Mouse (Mus musculus) CH12.LX (cell line): ENCODE results near the gene Zfp518b. TPM values are rescaled to one million over a fixed set of nuclear protein-coding genes. Genes with fewer than 3 reads are reported as not detected.

Source experiments
- DNase-seq: peaks from one replicate; pipeline ENCODE4 v3.0.0-alpha.2; 2013; ENCODE audit errors: extremely low read depth
- H3K27ac ChIP-seq: 2 replicates; pipeline ENCODE4 v1.5.1; 2012; ENCODE audit warnings: low read depth, mild to moderate bottlenecking, control low read depth, moderate library complexity; ENCODE audit not compliant: insufficient read depth
- H3K27me3 ChIP-seq: replicated peaks from 2 replicates; pipeline ENCODE3; 2012; ENCODE audit warnings: inconsistent platforms
- H3K36me3 ChIP-seq, 2 experiments: replicated peaks in 1 of 2; 2 replicates each; pipeline versions ENCODE3 to v1.6.1; 2012; ENCODE audit warnings: inconsistent platforms in 1 of 2, low read length in 1 of 2, mild to moderate bottlenecking in 1 of 2, mixed read lengths in 1 of 2, moderate library complexity in 1 of 2; ENCODE audit not compliant: control insufficient read depth in 1 of 2, insufficient read depth in 1 of 2
- H3K4me1 ChIP-seq, 2 experiments: 2 replicates each; pipeline ENCODE4 v1.6.1; 2012; ENCODE audit warnings: inconsistent platforms in 1 of 2, moderate library complexity in 1 of 2; ENCODE audit not compliant: insufficient read depth in 2 of 2, control insufficient read depth in 1 of 2
- H3K4me2 ChIP-seq: 2 replicates; pipeline ENCODE4 v1.6.1; 2012; ENCODE audit warnings: low read depth, mild to moderate bottlenecking, control low read depth; ENCODE audit not compliant: poor library complexity, insufficient read depth, severe bottlenecking
- H3K4me3 ChIP-seq, 3 experiments: fragments of 150-350 bp in 1 of 3; sonication (generic) in 1 of 3; replicated peaks in 1 of 3; 2 replicates each; pipeline versions ENCODE3 to v1.5.1; 2011 to 2012; ENCODE audit warnings: low read depth in 2 of 3, low read length in 2 of 3, mild to moderate bottlenecking in 2 of 3, moderate library complexity in 2 of 3, control low read depth in 1 of 3, improper control_type of control experiment in 1 of 3, inconsistent platforms in 1 of 3, mixed read lengths in 1 of 3; ENCODE audit not compliant: poor library complexity in 1 of 3
- H3K79me2 ChIP-seq: replicated peaks from 2 replicates; pipeline ENCODE4 v1.6.1; 2012; ENCODE audit warnings: mild to moderate bottlenecking, moderate library complexity; ENCODE audit not compliant: control insufficient read depth, poor library complexity, insufficient read depth, severe bottlenecking; ENCODE audit errors: extremely low read depth
- H3K9ac ChIP-seq: 2 replicates; pipeline ENCODE4 v1.6.1; 2012; ENCODE audit warnings: low read depth, mild to moderate bottlenecking, control low read depth, moderate library complexity; ENCODE audit not compliant: insufficient read depth
- H3K9me3 ChIP-seq: replicated peaks from 2 replicates; pipeline ENCODE3; 2012; ENCODE audit warnings: low read length, inconsistent platforms, mixed read lengths
- ELF1 ChIP-seq: IDR thresholded peaks from 2 replicates; pipeline ENCODE4 v1.6.1; 2014; ENCODE audit warnings: low read depth, mild to moderate bottlenecking, inconsistent platforms, low read length, improper control_type of control experiment
- GABPA ChIP-seq: IDR thresholded peaks from 2 replicates; pipeline ENCODE4 v1.6.1; 2012; ENCODE audit warnings: low read depth, low read length, improper control_type of control experiment, inconsistent platforms; ENCODE audit not compliant: insufficient replicate concordance
- HCFC1 ChIP-seq: IDR thresholded peaks from 2 replicates; pipeline ENCODE4 v1.6.1; 2012; ENCODE audit warnings: low read depth, mild to moderate bottlenecking, inconsistent platforms, low read length, improper control_type of control experiment
- KAT2A ChIP-seq: IDR thresholded peaks from 2 replicates; pipeline ENCODE4 v1.6.1; 2012; ENCODE audit warnings: low read length, improper control_type of control experiment, inconsistent platforms; ENCODE audit not compliant: insufficient replicate concordance
- MAFK ChIP-seq: IDR thresholded peaks from 2 replicates; pipeline ENCODE4 v1.6.1; 2011; ENCODE audit warnings: low read length, improper control_type of control experiment; ENCODE audit not compliant: insufficient replicate concordance
- MAZ ChIP-seq: IDR thresholded peaks from 2 replicates; pipeline ENCODE4 v1.6.1; 2012; ENCODE audit warnings: low read depth, mild to moderate bottlenecking, inconsistent platforms, low read length, improper control_type of control experiment, moderate library complexity
- MYC ChIP-seq: IDR thresholded peaks from 2 replicates; pipeline ENCODE4 v1.6.1; 2011; ENCODE audit warnings: low read depth, mild to moderate bottlenecking, improper control_type of control experiment, low read length
- NRF1 ChIP-seq: IDR thresholded peaks from 2 replicates; pipeline ENCODE4 v1.6.1; 2014; ENCODE audit warnings: low read depth, mild to moderate bottlenecking, inconsistent platforms, low read length, improper control_type of control experiment, moderate library complexity
- PAX5 ChIP-seq: IDR thresholded peaks from 2 replicates; pipeline ENCODE4 v1.6.1; 2012; ENCODE audit warnings: low read length, inconsistent platforms, mixed read lengths
- POLR2AphosphoS2 ChIP-seq: IDR thresholded peaks from 2 replicates; pipeline ENCODE4 v1.6.1; 2011; ENCODE audit warnings: low read depth, low read length, improper control_type of control experiment
- SMC3 ChIP-seq: IDR thresholded peaks from 2 replicates; pipeline ENCODE4 v1.6.1; 2011; ENCODE audit warnings: low read depth, low read length, improper control_type of control experiment
- TBP ChIP-seq: conservative IDR thresholded peaks from 2 replicates; pipeline ENCODE4 v1.6.1; 2011; ENCODE audit warnings: low read depth, low read length, improper control_type of control experiment
- UBTF ChIP-seq: IDR thresholded peaks from 2 replicates; pipeline ENCODE4 v1.6.1; 2012; ENCODE audit warnings: low read depth, mild to moderate bottlenecking, inconsistent platforms, low read length, improper control_type of control experiment, moderate library complexity
- ZC3H11A ChIP-seq: IDR thresholded peaks from 2 replicates; pipeline ENCODE4 v1.6.1; 2012; ENCODE audit warnings: low read depth, mild to moderate bottlenecking, inconsistent platforms, low read length, improper control_type of control experiment
- dilution Hi-C: fragments of 300-500 bp; cut with MboI; formaldehyde crosslinking; loops from 2 replicates; pipeline ENCODE4 v1.14.3; 2020; ENCODE audit warnings: low sequenced_read_pairs; ENCODE audit not compliant: extremely low pct_unique_long_range_greater_than_20kb, extremely low pct_ligation_motif_present
- in situ Hi-C: fragments of 300-500 bp; cut with MboI; formaldehyde crosslinking; loops from 3 replicates; pipeline ENCODE4 v1.14.3; 2019; ENCODE audit warnings: low sequenced_read_pairs, low pct_ligation_motif_present, low pct_unique_long_range_greater_than_20kb, mixed read lengths
- polyA plus RNA-seq: library from polyadenylated mRNA; unstranded; fragments of >175 nt; gene quantifications from 2 replicates; pipeline ENCODE4 v1.2.1, GENCODE M21; 2012; ENCODE audit warnings: low read depth; ENCODE audit not compliant: insufficient read length
- total RNA-seq, 2 experiments: library from RNA; depleted of rRNA; stranded (reverse); fragments of 300-350 nt in 1 of 2; fragments of >200 nt in 1 of 2; gene quantifications; 2 replicates each; pipeline ENCODE4 v1.2.3; 2012 to 2014

Gene Zfp518b
- total and polyA plus RNA-seq, 3 experiments = not detected

DNA sequence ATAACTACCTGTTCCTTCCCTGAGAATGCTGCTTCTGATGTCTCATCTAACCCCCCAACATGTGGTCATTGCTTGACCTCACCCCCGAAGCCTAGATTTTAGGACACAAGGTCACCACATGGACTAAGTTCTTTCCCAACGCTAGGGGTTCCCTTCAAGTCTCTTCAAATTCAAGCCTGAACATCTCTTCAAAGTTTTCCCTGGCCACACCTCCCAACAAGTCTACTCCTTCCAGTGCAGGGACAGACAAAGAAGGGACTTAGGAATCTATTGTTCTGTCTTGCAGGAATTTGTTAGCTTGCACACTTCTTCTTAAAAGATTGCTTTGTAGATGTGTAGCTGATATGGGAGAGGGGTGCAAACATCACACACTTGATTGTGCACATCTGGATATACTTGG lies 17.5 kb upstream of the Zfp518b start:
- Histone ChIP-seq H3K9me3 (no peaks in the 10 kb centered on the region), H3K27me3 (no peaks in the 10 kb centered on the region), H3K79me2 (no peaks in the 10 kb centered on the region), H3K36me3 (no peaks in the 10 kb centered on the region), H3K4me1 (peaks cover 0 to 6% of the 10 kb centered on the region in 2 experiments; a peak in 1 of 4 replicates), H3K27ac (no peak overlapping the region), H3K4me3 (no peak overlapping the region), H3K4me2 (no peak overlapping the region), H3K9ac (no peak overlapping the region)
- no peak for DNase-seq
- no peak for TF ChIP-seq TBP
- TF ChIP-seq POLR2AphosphoS2 = no peak
- no peak for TF ChIP-seq MYC
- TF ChIP-seq MAZ = no peak
- no peak for TF ChIP-seq SMC3
- no peak for TF ChIP-seq NRF1
- dilution Hi-C loops (no loop called here), in situ Hi-C loops (no loop called here)

DNA sequence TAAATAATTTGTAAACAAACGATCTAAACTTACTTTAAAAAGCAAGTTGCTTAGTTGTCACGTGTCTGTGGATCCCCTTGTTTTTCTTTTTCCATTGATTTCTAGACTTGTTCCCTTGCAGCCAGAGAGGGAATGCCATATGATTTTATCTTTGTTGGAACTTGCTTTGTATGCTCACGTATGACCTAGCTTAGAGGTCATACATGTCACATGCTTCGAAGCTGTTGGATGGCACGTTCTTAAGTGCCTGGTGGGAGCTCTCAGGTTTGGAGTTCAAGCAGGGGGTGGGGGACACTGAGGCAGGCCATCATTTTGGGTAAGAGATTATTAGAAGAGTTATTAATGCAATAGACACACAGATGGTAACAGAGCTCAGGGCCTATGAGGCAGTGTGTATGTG lies 13.8 kb upstream of the Zfp518b start:
- TF ChIP-seq ZC3H11A = no peak
- TF ChIP-seq MAFK = no peak
- TF ChIP-seq GABPA = no peak
- TF ChIP-seq UBTF = no peak
- H3K36me3 ChIP-seq = no peaks in the 10 kb centered on the region
- dilution Hi-C loops = no loop called here
- no peaks in the 10 kb centered on the region for H3K27me3 ChIP-seq
- H3K4me1 ChIP-seq = peaks cover 0 to 6% of the 10 kb centered on the region in 2 experiments; a peak in 1 of 4 replicates
- in situ Hi-C loops = no loop called here
- no peak overlapping the region for H3K27ac ChIP-seq
- H3K9me3 ChIP-seq = no peaks in the 10 kb centered on the region
- H3K79me2 ChIP-seq = no peaks in the 10 kb centered on the region
- no peak overlapping the region for H3K4me3 ChIP-seq
- DNase-seq = no peak
- no peak overlapping the region for H3K4me2 ChIP-seq
- no peak overlapping the region for H3K9ac ChIP-seq

DNA sequence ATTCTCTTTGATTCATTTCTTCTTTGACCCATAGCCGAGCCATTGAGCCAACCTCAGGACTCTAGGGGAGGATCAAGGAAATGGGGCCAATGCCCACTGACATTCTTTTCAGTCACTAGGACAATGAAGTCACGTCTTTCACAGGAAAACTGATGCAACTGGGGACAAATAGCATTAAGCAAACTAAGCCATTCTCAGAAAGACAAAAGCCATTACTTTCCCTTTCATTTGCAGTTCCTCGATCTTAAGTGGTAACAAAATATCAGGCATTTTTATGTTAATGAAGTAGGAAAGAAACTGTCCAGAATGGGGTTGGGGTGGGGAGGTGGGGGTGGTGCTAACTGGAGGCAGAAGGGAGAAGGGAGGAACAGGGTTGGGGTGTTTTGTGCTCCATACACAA lies 13.4 kb upstream of the Zfp518b start:
- in situ Hi-C loops (no loop called here), dilution Hi-C loops (no loop called here)
- peaks cover 0 to 6% of the 10 kb centered on the region in 2 experiments; a peak in 1 of 4 replicates for H3K4me1 ChIP-seq
- TF ChIP-seq ELF1 (no peak), PAX5 (no peak), KAT2A (no peak), MAZ (no peak), HCFC1 (no peak)
- H3K79me2 ChIP-seq = no peaks in the 10 kb centered on the region
- H3K27ac ChIP-seq = no peak overlapping the region
- no peak overlapping the region for H3K4me3 ChIP-seq
- DNase-seq = no peak
- no peak overlapping the region for H3K9ac ChIP-seq
- H3K4me2 ChIP-seq = no peak overlapping the region
- no peaks in the 10 kb centered on the region for H3K27me3 ChIP-seq
- no peaks in the 10 kb centered on the region for H3K36me3 ChIP-seq
- no peaks in the 10 kb centered on the region for H3K9me3 ChIP-seq
